ENCODE assay signal across 8 mouse cellular contexts in genomic region chr8:120270449-120270848, GRCm38 (mm10). TPM values are rescaled to one million over a fixed set of nuclear protein-coding genes. Genes with fewer than 3 reads are reported as not detected.
A peak's percentile ranks its signal among the peaks of the same experiment; 100 is the strongest.
DNase-seq lines count a peak whose midpoint lies in the region; ATAC-seq lines count a peak whose summit lies in the region.

No protein-coding gene starts in this region.

- H3K9me3 ChIP-seq in hindbrain, embryonic 13.5 days, result no peaks in the 10 kb centered on the region
- H3K9me3 ChIP-seq in hindbrain, embryonic 11.5 days (ENCODE audit: control insufficient read depth, low read length), result no peaks in the 10 kb centered on the region
- no peaks in the 10 kb centered on the region for H3K9me3 ChIP-seq in limb, embryonic 10.5 days (replicated peaks)

- no peak for DNase-seq in hindbrain, embryonic 11.5 days (ENCODE audit: low spot score)
- DNase-seq in NIH3T3 (ENCODE audit: low read depth), result peak; percentile 57
- DNase-seq in cerebellum, postnatal 10 days, result peak; percentile 82 to 91
- peak; percentile 48 for DNase-seq in heart, adult 8-10 months (ENCODE audit: low spot score)
- no peak for DNase-seq in limb, embryonic 10.5 days (ENCODE audit: low spot score)
- no peak for DNase-seq in urinary bladder, postnatal 10 days (ENCODE audit: low spot score)
- DNase-seq in embryo, embryonic 11 days, result no peak

- no peaks in the 10 kb centered on the region for H3K36me3 ChIP-seq in hindbrain, embryonic 13.5 days
- H3K36me3 ChIP-seq in hindbrain, embryonic 11.5 days (ENCODE audit: control insufficient read depth, insufficient read depth, low read length), result no peaks in the 10 kb centered on the region
- H3K36me3 ChIP-seq in limb, embryonic 10.5 days, result no peaks in the 10 kb centered on the region

- H3K4me2 ChIP-seq in hindbrain, embryonic 13.5 days, result no peak overlapping the region
- H3K4me2 ChIP-seq in hindbrain, embryonic 11.5 days (replicated peaks; ENCODE audit: low read depth, low read length), result no peak overlapping the region

- peaks cover 56% of the 10 kb centered on the region for H3K4me1 ChIP-seq in hindbrain, embryonic 13.5 days (replicated peaks)
- H3K4me1 ChIP-seq in hindbrain, embryonic 11.5 days (replicated peaks; ENCODE audit: control insufficient read depth, insufficient read depth, low read length), result peaks cover 16% of the 10 kb centered on the region
- H3K4me1 ChIP-seq in limb, embryonic 10.5 days, result peaks cover 95% of the 10 kb centered on the region

- no peak overlapping the region for H3K4me3 ChIP-seq in hindbrain, embryonic 13.5 days
- H3K4me3 ChIP-seq in hindbrain, embryonic 11.5 days (ENCODE audit: low read depth, low read length), result no peak overlapping the region
- no peak overlapping the region for H3K4me3 ChIP-seq in limb, embryonic 10.5 days

- 49% methylated on average over 13 of the region's 13 CpGs for WGBS in hindbrain, embryonic 13.5 days
- 76% methylated on average over 13 of the region's 13 CpGs for WGBS in hindbrain, embryonic 11.5 days
- 87% methylated on average over 13 of the region's 13 CpGs for WGBS in limb, embryonic 10.5 days

- H3K27ac ChIP-seq in hindbrain, embryonic 13.5 days, result peak overlapping the region; percentile 62
- no peak overlapping the region for H3K27ac ChIP-seq in hindbrain, embryonic 11.5 days (ENCODE audit: low read depth, low read length)
- peak overlapping the region; percentile 74 for H3K27ac ChIP-seq in limb, embryonic 10.5 days

- 0 out of 2 replicates have a peak, but pooled peaks cover 8% of the 10 kb centered on the region for H3K27me3 ChIP-seq in hindbrain, embryonic 13.5 days
- no peaks in the 10 kb centered on the region for H3K27me3 ChIP-seq in hindbrain, embryonic 11.5 days (ENCODE audit: control insufficient read depth, insufficient read depth, low read length)
- no peaks in the 10 kb centered on the region for H3K27me3 ChIP-seq in limb, embryonic 10.5 days (ENCODE audit: low read depth, poor library complexity, severe bottlenecking)

- peak; percentile 16; the same call in 1 of the 2 replicates for ATAC-seq in hindbrain, embryonic 13.5 days (ENCODE audit: low FRiP score)
- no peak for ATAC-seq in hindbrain, embryonic 11.5 days (ENCODE audit: low FRiP score)

- 0 out of 2 replicates have a peak overlapping the region, but pooled peaks have one; percentile 24 for H3K9ac ChIP-seq in hindbrain, embryonic 13.5 days
- no peak overlapping the region for H3K9ac ChIP-seq in hindbrain, embryonic 11.5 days (ENCODE audit: low read depth, low read length)

RNA-seq across cellular contexts. Expression of gene Gse1, which starts 42.2 kb away (rescaled TPM):
- 21.3 and 22.1 TPM in 2 replicates for polyA plus RNA-seq in hindbrain, embryonic 13.5 days (2015; fragmentation: Nextera tagmentation; extraction: Ambion mirVana)
- polyA plus RNA-seq in hindbrain, embryonic 11.5 days (2014; fragmentation: Nextera tagmentation; extraction: Ambion mirVana), result 16.5 and 17.8 TPM in 2 replicates
- 10 to 100 TPM; 18.9 to 29.1 (median 23.3) TPM for total RNA-seq in heart, adult 8-10 months (2022)
- 6.7 and 8.1 TPM in 2 replicates for polyA plus RNA-seq in limb, embryonic 10.5 days (2016; fragmentation: Nextera tagmentation; extraction: Ambion mirVana)

Comparison
In these comparisons a context has a peak if more than half of its experiments do, and no peak if none do; other contexts are left out.
1. DNase-seq: peak in NIH3T3 (single experiment), cerebellum, postnatal 10 days (2 of 2) and heart, adult 8-10 months (single experiment); none in hindbrain, embryonic 11.5 days (single experiment), limb, embryonic 10.5 days (single experiment), urinary bladder, postnatal 10 days (single experiment) and embryo, embryonic 11 days (single experiment).